Mouse (Mus musculus) kidney, adult 2 months (tissue): ENCODE data around the gene Nes. TPM values are rescaled to one million over a fixed set of nuclear protein-coding genes. Genes with fewer than 3 reads are reported as not detected.

Experiments
- DNase-seq: peaks from one replicate; pipeline ENCODE4 v3.0.0; 2021
- H3K27ac ChIP-seq: fragments of 200-500 bp; 2 replicates; pipeline ENCODE4 v1.5.1; 2012; ENCODE audit warnings: low read depth, low read length, control low read depth, inconsistent platforms; ENCODE audit not compliant: insufficient read depth
- H3K27me3 ChIP-seq: fragments of 200-500 bp; replicated peaks from 2 replicates; pipeline ENCODE4 v1.6.1; 2012; ENCODE audit warnings: mild to moderate bottlenecking, moderate library complexity, low read length, inconsistent platforms; ENCODE audit not compliant: control insufficient read depth, insufficient read depth
- H3K36me3 ChIP-seq: fragments of 200-500 bp; 2 replicates; pipeline ENCODE4 v1.6.1; 2012; ENCODE audit warnings: mild to moderate bottlenecking, moderate library complexity, low read length, inconsistent platforms; ENCODE audit not compliant: control insufficient read depth, insufficient read depth
- H3K4me1 ChIP-seq: fragments of 200-500 bp; 2 replicates; pipeline ENCODE4 v1.6.1; 2011; ENCODE audit warnings: low read length; ENCODE audit not compliant: control insufficient read depth, insufficient read depth
- H3K4me3 ChIP-seq: fragments of 200-500 bp; 2 replicates; pipeline ENCODE4 v1.5.1; 2011; ENCODE audit warnings: mild to moderate bottlenecking, low read depth, low read length, control low read depth; ENCODE audit not compliant: insufficient read depth
- CTCF ChIP-seq: fragments of 200-500 bp; conservative IDR thresholded peaks from 2 replicates; pipeline ENCODE4 v1.5.1; 2011; ENCODE audit warnings: low read depth, mild to moderate bottlenecking, control low read depth, low read length, moderate library complexity, mixed read lengths; ENCODE audit not compliant: insufficient read depth, insufficient read length
- POLR2A ChIP-seq: fragments of 200-500 bp; IDR thresholded peaks from one replicate; pipeline ENCODE4 v1.6.1; 2011; ENCODE audit warnings: low read depth, low read length, control low read depth
- WGBS: fragments of 180-500 bp; shearing (Covaris S2); methylation state at CpG from one replicate; pipeline ENCODE4 v1.1.7; 2018; 5-methylcytosine and 5-hydroxymethylcytosine counted together
- polyA plus RNA-seq: library from polyadenylated mRNA; depleted of rRNA; stranded (reverse); fragments of >200 nt; gene quantifications from 2 replicates; pipeline ENCODE4 v1.2.3, GENCODE M21; 2012

Gene Nes
- polyA plus RNA-seq, 1 experiment, result 7.5 TPM

DNA sequence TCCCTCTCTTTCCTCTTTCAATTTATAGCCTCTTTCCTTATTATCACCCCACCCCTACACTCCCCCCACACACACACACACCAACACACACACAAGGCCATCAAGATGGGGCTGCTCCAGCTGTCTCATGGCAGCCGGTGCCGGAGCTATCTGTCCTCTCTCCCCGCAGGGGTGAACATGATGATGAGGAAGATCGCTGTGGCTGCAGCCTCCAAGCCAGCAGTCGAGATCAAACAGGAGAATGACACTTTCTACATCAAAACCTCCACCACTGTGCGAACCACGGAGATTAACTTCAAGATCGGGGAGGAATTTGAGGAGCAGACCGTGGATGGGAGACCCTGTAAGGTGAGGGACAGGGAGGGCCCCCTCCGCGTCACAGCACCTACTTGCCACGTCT lies 18.9 kb upstream of the Nes start:
- peaks cover 2% of the 10 kb centered on the region; the same call in 1 of the 2 replicates for H3K27me3 ChIP-seq
- no peak overlapping the region for H3K27ac ChIP-seq
- DNase-seq, result no peak
- no peaks in the 10 kb centered on the region for H3K4me1 ChIP-seq
- WGBS, result 42% methylated on average over 12 of the region's 12 CpGs
- TF ChIP-seq CTCF (no peak), POLR2A (no peak)
- H3K4me3 ChIP-seq, result 0 out of 2 replicates have a peak overlapping the region, but pooled peaks have one; percentile 15
- no peaks in the 10 kb centered on the region for H3K36me3 ChIP-seq

DNA sequence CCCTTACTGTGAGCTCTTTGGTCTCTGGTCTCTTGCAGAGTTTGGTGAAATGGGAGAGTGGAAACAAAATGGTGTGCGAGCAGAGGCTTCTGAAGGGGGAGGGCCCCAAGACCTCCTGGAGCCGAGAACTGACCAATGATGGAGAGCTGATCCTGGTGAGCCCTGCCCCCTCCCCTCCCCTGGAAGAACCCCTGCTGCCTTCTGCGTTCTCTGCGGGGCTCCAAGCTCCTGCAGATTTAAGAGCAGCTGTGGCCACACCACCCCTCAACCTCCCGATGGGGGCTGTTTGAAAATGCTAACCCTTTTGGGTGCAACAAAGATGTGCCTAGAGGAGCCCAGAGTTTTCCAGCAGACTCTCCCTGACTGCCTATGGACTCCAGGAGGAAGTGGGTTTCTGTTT lies 18.4 kb upstream of the Nes start:
- Histone ChIP-seq H3K36me3 (no peaks in the 10 kb centered on the region), H3K4me1 (no peaks in the 10 kb centered on the region), H3K27ac (no peak overlapping the region), H3K27me3 (peaks cover 2% of the 10 kb centered on the region; the same call in 1 of the 2 replicates), H3K4me3 (0 out of 2 replicates have a peak overlapping the region, but pooled peaks have one; percentile 15)
- TF ChIP-seq CTCF (no peak), POLR2A (no peak)
- 18% methylated on average over 5 of the region's 5 CpGs for WGBS
- no peak for DNase-seq

GRCm38 (mm10) chr3:87958056-87958455 lies 12.8 kb upstream of the Nes start:
- TF ChIP-seq POLR2A, result no peak
- TF ChIP-seq CTCF, result no peak
- H3K4me3 ChIP-seq, result no peak overlapping the region
- no peak for DNase-seq
- 44% methylated on average over 1 of the region's 1 CpGs for WGBS
- H3K27me3 ChIP-seq, result no peaks in the 10 kb centered on the region
- H3K4me1 ChIP-seq, result no peaks in the 10 kb centered on the region
- no peak overlapping the region for H3K27ac ChIP-seq
- no peaks in the 10 kb centered on the region for H3K36me3 ChIP-seq

DNA sequence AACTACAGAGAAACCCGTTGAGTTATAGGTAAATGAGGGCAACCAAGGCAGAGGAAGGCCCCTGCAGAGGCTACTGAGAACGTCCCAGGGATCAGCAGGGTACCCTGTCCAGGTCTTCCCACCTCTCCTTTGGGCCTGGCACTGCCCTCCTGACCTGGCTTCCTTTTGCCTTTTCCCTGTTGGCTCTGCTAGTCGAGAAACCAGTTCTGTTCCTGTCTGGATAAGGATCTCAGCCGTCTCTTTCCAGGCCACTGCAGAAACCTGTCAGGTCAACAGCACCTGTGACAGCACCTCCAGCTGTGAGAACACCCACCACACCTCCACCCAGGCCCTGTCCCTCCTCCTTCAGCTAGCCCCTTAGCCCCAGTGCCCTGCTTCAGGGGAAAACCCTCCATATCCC lies 12.4 kb upstream of the Nes start:
- 57% methylated on average over 4 of the region's 4 CpGs for WGBS
- TF ChIP-seq POLR2A, result no peak
- no peak for TF ChIP-seq CTCF
- no peaks in the 10 kb centered on the region for H3K4me1 ChIP-seq
- H3K36me3 ChIP-seq, result no peaks in the 10 kb centered on the region
- no peak overlapping the region for H3K4me3 ChIP-seq
- H3K27ac ChIP-seq, result no peak overlapping the region
- DNase-seq, result peak; percentile 30
- H3K27me3 ChIP-seq, result no peaks in the 10 kb centered on the region

DNA sequence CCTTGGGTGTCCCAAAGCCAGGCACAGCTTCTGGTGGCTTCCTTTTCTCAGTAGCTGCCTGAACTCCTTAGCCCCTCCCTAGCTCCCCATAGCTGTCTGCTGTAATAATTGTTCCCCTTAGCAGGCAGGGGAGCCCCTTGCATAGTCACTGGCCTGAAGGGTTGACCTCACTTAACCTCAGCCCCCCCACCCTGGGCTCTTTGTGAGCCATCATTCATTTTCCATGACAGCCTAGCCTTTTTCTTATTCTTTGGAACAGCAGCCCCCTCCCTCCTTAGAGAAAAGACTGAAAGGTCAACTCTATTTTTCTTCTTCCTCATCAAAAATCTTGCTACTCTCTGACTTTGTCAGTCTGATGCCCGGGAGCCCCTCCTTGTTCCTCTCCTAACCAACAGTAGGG lies 11.9 kb upstream of the Nes start:
- no peak for TF ChIP-seq CTCF
- TF ChIP-seq POLR2A, result no peak
- 69% methylated on average over 1 of the region's 1 CpGs for WGBS
- DNase-seq, result no peak
- no peak overlapping the region for H3K4me3 ChIP-seq
- H3K36me3 ChIP-seq, result no peaks in the 10 kb centered on the region
- H3K27me3 ChIP-seq, result no peaks in the 10 kb centered on the region
- no peak overlapping the region for H3K27ac ChIP-seq
- H3K4me1 ChIP-seq, result no peaks in the 10 kb centered on the region

GRCm38 (mm10) chr3:87959371-87959770 lies 11.5 kb upstream of the Nes start:
- WGBS, result 85% methylated on average over 7 of the region's 7 CpGs
- DNase-seq, result no peak
- TF ChIP-seq POLR2A (no peak), CTCF (no peak)
- no peaks in the 10 kb centered on the region for H3K36me3 ChIP-seq
- no peak overlapping the region for H3K4me3 ChIP-seq
- no peaks in the 10 kb centered on the region for H3K27me3 ChIP-seq
- H3K4me1 ChIP-seq, result no peaks in the 10 kb centered on the region
- no peak overlapping the region for H3K27ac ChIP-seq

- TF ChIP-seq POLR2A, result no peak
- TF ChIP-seq CTCF, result no peak
- H3K4me3 ChIP-seq, result no peak overlapping the region
- H3K4me1 ChIP-seq, result no peaks in the 10 kb centered on the region
- H3K36me3 ChIP-seq, result no peaks in the 10 kb centered on the region
- no peak for DNase-seq
- 29% methylated on average over 10 of the region's 10 CpGs for WGBS
- no peak overlapping the region for H3K27ac ChIP-seq
- H3K27me3 ChIP-seq, result no peaks in the 10 kb centered on the region
Measured at GRCm38 (mm10) chr3:87960191-87960585, 10.7 kb upstream of the Nes start.

DNA sequence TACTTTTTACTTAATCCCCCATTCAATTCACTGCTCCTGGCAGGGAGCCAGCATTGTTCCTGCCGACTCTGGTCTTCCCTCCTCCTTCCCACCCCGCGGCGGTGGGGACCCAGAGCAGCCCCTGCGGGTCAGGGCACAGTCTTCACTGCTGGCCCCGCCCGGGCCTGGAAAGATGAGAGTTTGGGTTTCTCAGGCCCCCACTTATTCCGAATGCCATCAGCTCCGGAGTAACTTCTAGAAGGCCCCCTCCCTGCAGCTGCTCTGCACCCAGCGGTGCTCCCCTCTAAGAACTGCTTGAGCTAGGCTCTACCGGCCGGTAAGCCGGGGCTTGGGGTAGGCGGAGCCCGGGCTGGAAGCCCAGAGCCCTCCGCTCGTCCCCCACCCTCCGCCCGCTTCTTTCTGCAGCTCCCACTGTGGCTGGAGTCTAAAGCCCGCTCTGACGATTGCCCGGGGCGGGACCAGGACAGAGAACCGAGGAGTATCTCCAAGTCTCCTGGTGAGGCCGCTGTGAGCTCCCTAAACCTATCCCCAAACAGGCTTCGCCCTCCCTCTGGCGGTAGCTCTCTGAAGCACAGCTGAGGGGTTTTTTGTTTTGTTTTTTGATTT lies 10.2 kb upstream of the Nes start:
- no peak for TF ChIP-seq POLR2A
- TF ChIP-seq CTCF, result peak; percentile 96
- Histone ChIP-seq H3K4me1 (no peaks in the 10 kb centered on the region), H3K4me3 (peak overlapping the region; percentile 49), H3K36me3 (no peaks in the 10 kb centered on the region), H3K27ac (no peak overlapping the region), H3K27me3 (no peaks in the 10 kb centered on the region)
- DNase-seq, result peak; percentile 94
- 1% methylated on average over 27 of the region's 27 CpGs for WGBS
